Mouse (Mus musculus): Measurements from ENCODE around the gene Fgfr2. TPM values are rescaled to one million over a fixed set of nuclear protein-coding genes. Genes with fewer than 3 reads are reported as not detected.

Gene Fgfr2
- polyA plus RNA-seq, 1 experiment, result 1.7 TPM

GRCm38 (mm10) chr7:132852173-132852844 is 270.8 kb downstream of the Fgfr2 start, which contains the start of gene Eef1akmt2:
Eef1akmt2 (minus strand) TSS chr7:132852673.
- H3K27me3 ChIP-seq (ENCODE audit: control insufficient read depth, insufficient read depth, insufficient read length), result no peaks in the 10 kb centered on the region
- peak within 1 kb of the TSS; percentile 51 for H3K4me3 ChIP-seq (ENCODE audit: insufficient read depth, poor library complexity, severe bottlenecking)
- H3K36me3 ChIP-seq (ENCODE audit: control insufficient read depth, insufficient read depth), result peaks cover 30% of the 10 kb centered on the region
- peak within 1 kb of the TSS; percentile 75 for H3ac ChIP-seq (ENCODE audit: control insufficient read depth, insufficient read length, low read depth)
- peaks cover 16% of the 10 kb centered on the region for H3K79me2 ChIP-seq (ENCODE audit: control insufficient read depth, insufficient read depth)
- TF ChIP-seq MAX (IDR thresholded peaks at IDR 0.05) (no peak), CTCF (IDR thresholded peaks at IDR 0.05; ENCODE audit: control insufficient read depth, insufficient read depth, insufficient read length) (peak; percentile 67)
- H3K79me3 ChIP-seq (ENCODE audit: low read depth), result peaks cover 1% of the 10 kb centered on the region

GRCm38 (mm10) chr7:132843152-132843551 is 280.0 kb downstream of the Fgfr2 start:
- Histone ChIP-seq H3K4me3 (ENCODE audit: insufficient read depth, poor library complexity, severe bottlenecking) (no peak overlapping the region), H3K36me3 (ENCODE audit: control insufficient read depth, insufficient read depth) (peaks cover 9% of the 10 kb centered on the region), H3K79me2 (ENCODE audit: control insufficient read depth, insufficient read depth) (no peaks in the 10 kb centered on the region), H3ac (ENCODE audit: control insufficient read depth, insufficient read length, low read depth) (no peak overlapping the region), H3K27me3 (ENCODE audit: control insufficient read depth, insufficient read depth, insufficient read length) (no peaks in the 10 kb centered on the region), H3K79me3 (ENCODE audit: low read depth) (no peaks in the 10 kb centered on the region)
- no peak for TF ChIP-seq MYOG (IDR thresholded peaks at IDR 0.05; ENCODE audit: control insufficient read depth, extremely low read depth, insufficient read length)
- no peak for TF ChIP-seq FOSL1 (IDR thresholded peaks at IDR 0.05; ENCODE audit: insufficient read depth, low read length, poor library complexity, severe bottlenecking)
- no peak for TF ChIP-seq MYOD1 (IDR thresholded peaks at IDR 0.05; ENCODE audit: control insufficient read depth, insufficient read length, low read depth)
- TF ChIP-seq CEBPB (IDR thresholded peaks at IDR 0.05; ENCODE audit: low read depth), result no peak
- TF ChIP-seq MAX (IDR thresholded peaks at IDR 0.05), result no peak
- no peak for TF ChIP-seq CTCF (IDR thresholded peaks at IDR 0.05; ENCODE audit: control insufficient read depth, insufficient read depth, insufficient read length)
- TF ChIP-seq USF1 (IDR thresholded peaks at IDR 0.05; ENCODE audit: low read depth), result no peak

- no peak overlapping the region for H3K4me3 ChIP-seq (ENCODE audit: insufficient read depth, poor library complexity, severe bottlenecking)
- no peaks in the 10 kb centered on the region for H3K79me2 ChIP-seq (ENCODE audit: control insufficient read depth, insufficient read depth)
- TF ChIP-seq USF1 (IDR thresholded peaks at IDR 0.05; ENCODE audit: low read depth) (no peak), CEBPB (IDR thresholded peaks at IDR 0.05; ENCODE audit: low read depth) (peak; percentile 45)
- H3K79me3 ChIP-seq (ENCODE audit: low read depth), result no peaks in the 10 kb centered on the region
- no peak overlapping the region for H3ac ChIP-seq (ENCODE audit: control insufficient read depth, insufficient read length, low read depth)
- H3K36me3 ChIP-seq (ENCODE audit: control insufficient read depth, insufficient read depth), result peaks cover 4% of the 10 kb centered on the region
- no peaks in the 10 kb centered on the region for H3K27me3 ChIP-seq (ENCODE audit: control insufficient read depth, insufficient read depth, insufficient read length)
These were observed 280.7 kb downstream of the Fgfr2 start for GRCm38 (mm10) chr7:132842455-132842854.

- Histone ChIP-seq H3ac (ENCODE audit: control insufficient read depth, insufficient read length, low read depth) (no peak overlapping the region), H3K27me3 (ENCODE audit: control insufficient read depth, insufficient read depth, insufficient read length) (no peaks in the 10 kb centered on the region), H3K79me2 (ENCODE audit: control insufficient read depth, insufficient read depth) (no peaks in the 10 kb centered on the region), H3K36me3 (ENCODE audit: control insufficient read depth, insufficient read depth) (no peaks in the 10 kb centered on the region), H3K4me3 (ENCODE audit: insufficient read depth, poor library complexity, severe bottlenecking) (no peak overlapping the region), H3K79me3 (ENCODE audit: low read depth) (no peaks in the 10 kb centered on the region)
- TF ChIP-seq CTCF (IDR thresholded peaks at IDR 0.05; ENCODE audit: control insufficient read depth, insufficient read depth, insufficient read length) (no peak), FOSL1 (IDR thresholded peaks at IDR 0.05; ENCODE audit: insufficient read depth, low read length, poor library complexity, severe bottlenecking) (no peak), MYOG (IDR thresholded peaks at IDR 0.05; ENCODE audit: control insufficient read depth, extremely low read depth, insufficient read length) (no peak), CEBPB (IDR thresholded peaks at IDR 0.05; ENCODE audit: low read depth) (no peak), USF1 (IDR thresholded peaks at IDR 0.05; ENCODE audit: low read depth) (peak; percentile 49), MYOD1 (IDR thresholded peaks at IDR 0.05; ENCODE audit: control insufficient read depth, insufficient read length, low read depth) (peak; percentile 79), MAX (IDR thresholded peaks at IDR 0.05) (peak; percentile 43)
These were observed 281.9 kb downstream of the Fgfr2 start for GRCm38 (mm10) chr7:132841287-132841686.

- Histone ChIP-seq H3K79me2 (ENCODE audit: control insufficient read depth, insufficient read depth) (no peaks in the 10 kb centered on the region), H3K27me3 (ENCODE audit: control insufficient read depth, insufficient read depth, insufficient read length) (no peaks in the 10 kb centered on the region), H3K4me3 (ENCODE audit: insufficient read depth, poor library complexity, severe bottlenecking) (no peak overlapping the region), H3ac (ENCODE audit: control insufficient read depth, insufficient read length, low read depth) (no peak overlapping the region), H3K79me3 (ENCODE audit: low read depth) (no peaks in the 10 kb centered on the region), H3K36me3 (ENCODE audit: control insufficient read depth, insufficient read depth) (peaks cover 6% of the 10 kb centered on the region)
- TF ChIP-seq MYOD1 (IDR thresholded peaks at IDR 0.05; ENCODE audit: control insufficient read depth, insufficient read length, low read depth), result no peak
- TF ChIP-seq USF1 (IDR thresholded peaks at IDR 0.05; ENCODE audit: low read depth), result no peak
- no peak for TF ChIP-seq MAX (IDR thresholded peaks at IDR 0.05)
- TF ChIP-seq MYOG (IDR thresholded peaks at IDR 0.05; ENCODE audit: control insufficient read depth, extremely low read depth, insufficient read length), result no peak
- no peak for TF ChIP-seq CEBPB (IDR thresholded peaks at IDR 0.05; ENCODE audit: low read depth)
- TF ChIP-seq FOSL1 (IDR thresholded peaks at IDR 0.05; ENCODE audit: insufficient read depth, low read length, poor library complexity, severe bottlenecking), result no peak
- TF ChIP-seq CTCF (IDR thresholded peaks at IDR 0.05; ENCODE audit: control insufficient read depth, insufficient read depth, insufficient read length), result no peak
These were observed 292.2 kb downstream of the Fgfr2 start for GRCm38 (mm10) chr7:132830955-132831354.

GRCm38 (mm10) chr7:132824346-132825022 is 298.7 kb downstream of the Fgfr2 start:
- Histone ChIP-seq H3ac (ENCODE audit: control insufficient read depth, insufficient read length, low read depth) (no peak overlapping the region), H3K36me3 (ENCODE audit: control insufficient read depth, insufficient read depth) (peaks cover 6% of the 10 kb centered on the region), H3K79me3 (ENCODE audit: low read depth) (no peaks in the 10 kb centered on the region), H3K4me3 (ENCODE audit: insufficient read depth, poor library complexity, severe bottlenecking) (no peak overlapping the region), H3K27me3 (ENCODE audit: control insufficient read depth, insufficient read depth, insufficient read length) (no peaks in the 10 kb centered on the region), H3K79me2 (ENCODE audit: control insufficient read depth, insufficient read depth) (no peaks in the 10 kb centered on the region)
- no peak for TF ChIP-seq FOSL1 (IDR thresholded peaks at IDR 0.05; ENCODE audit: insufficient read depth, low read length, poor library complexity, severe bottlenecking)
- TF ChIP-seq MAX (IDR thresholded peaks at IDR 0.05), result no peak
- no peak for TF ChIP-seq MYOG (IDR thresholded peaks at IDR 0.05; ENCODE audit: control insufficient read depth, extremely low read depth, insufficient read length)
- TF ChIP-seq MYOD1 (IDR thresholded peaks at IDR 0.05; ENCODE audit: control insufficient read depth, insufficient read length, low read depth), result no peak
- no peak for TF ChIP-seq USF1 (IDR thresholded peaks at IDR 0.05; ENCODE audit: low read depth)
- TF ChIP-seq CEBPB (IDR thresholded peaks at IDR 0.05; ENCODE audit: low read depth), result no peak
- no peak for TF ChIP-seq CTCF (IDR thresholded peaks at IDR 0.05; ENCODE audit: control insufficient read depth, insufficient read depth, insufficient read length)
